Mouse (Mus musculus) left cerebral cortex, adult 18-20 months (tissue): ENCODE data around the gene Olfr1082. TPM values are rescaled to one million over a fixed set of nuclear protein-coding genes. Genes with fewer than 3 reads are reported as not detected.
"Not testable (repeated sequence)": the region's sequence is repeated elsewhere in the genome, so short reads cannot be mapped to it uniquely, and the experiment has no call there.

Source experiments
- DNase-seq, 2 experiments: peaks; one replicate each; pipeline ENCODE4 v3.0.0; 2021 to 2022; ENCODE audit warnings: low spot score in 2 of 2, mixed read lengths in 1 of 2
- long read RNA-seq, 2 experiments: library from polyadenylated mRNA; stranded (forward); transcript quantifications; one replicate each; pipeline ENCODE4 v2.0.0; 2021
- total RNA-seq, 2 experiments: library from RNA; stranded (reverse); gene quantifications; 2 replicates each; pipeline ENCODE4 v1.2.3; 2021

Gene Olfr1082
- not detected for total RNA-seq
- long read RNA-seq, experiment 1: 0 reads
- long read RNA-seq, experiment 2: 0 reads

- not testable (repeated sequence) for DNase-seq
Measured at GRCm38 (mm10) chr2:86598866-86599265, at the start of gene Olfr1082. Gene Olfr1082 (minus strand): TSS chr2:86598966.

- not testable (repeated sequence) for DNase-seq
Measured at GRCm38 (mm10) chr2:86639625-86640024, 40.9 kb upstream of the Olfr1082 start, which contains the start of gene Olfr1084. Gene Olfr1084 (minus strand): TSS chr2:86639725.

GRCm38 (mm10) chr2:86558135-86558534 lies 40.6 kb downstream of the Olfr1082 start, which contains the start of gene Olfr1080:
Gene Olfr1080 (minus strand): TSS chr2:86558235.
- DNase-seq: not testable (repeated sequence)

Other genes starting within 250 kb of the Olfr1082 start
- gene Olfr1055, start 248.7 kb downstream of the Olfr1082 start, total RNA-seq: not detected
- gene Olfr1056, start 236.5 kb downstream of the Olfr1082 start, total RNA-seq: not detected
- gene Olfr1057, start 220.6 kb downstream of the Olfr1082 start, total RNA-seq: not detected
- gene Olfr1058, start 210.4 kb downstream of the Olfr1082 start, total RNA-seq: not detected
- not detected for gene Olfr1061, start 184.9 kb downstream of the Olfr1082 start, total RNA-seq
- gene Olfr1062, start 172.2 kb downstream of the Olfr1082 start, total RNA-seq: not detected
- gene Olfr1065, start 148.4 kb downstream of the Olfr1082 start, total RNA-seq: not detected
- gene Olfr1066, start 142.7 kb downstream of the Olfr1082 start, total RNA-seq: not detected
- gene Olfr228, start 111.6 kb downstream of the Olfr1082 start, total RNA-seq: not detected
- gene Olfr1076, start 90.5 kb downstream of the Olfr1082 start, total RNA-seq: not detected
- gene Olfr1079, start 56.5 kb downstream of the Olfr1082 start, total RNA-seq: not detected
- gene Olfr1080, start 40.7 kb downstream of the Olfr1082 start, total RNA-seq: not detected
- gene Olfr1084, start 40.8 kb upstream of the Olfr1082 start, total RNA-seq: not detected
- gene Olfr1085, start 63.1 kb upstream of the Olfr1082 start, total RNA-seq: not detected
- not detected for gene Olfr1086, start 81.1 kb upstream of the Olfr1082 start, total RNA-seq
- gene Olfr1087, start 99.4 kb upstream of the Olfr1082 start, total RNA-seq: not detected
- gene Olfr1089, start 134.7 kb upstream of the Olfr1082 start, total RNA-seq: not detected
- gene Olfr1090, start 160.0 kb upstream of the Olfr1082 start, total RNA-seq: not detected
- gene Olfr1093, start 183.5 kb upstream of the Olfr1082 start, total RNA-seq: not detected
- not detected for gene Olfr141, start 211.1 kb upstream of the Olfr1082 start, total RNA-seq
- gene Olfr1094, start 225.7 kb upstream of the Olfr1082 start, total RNA-seq: not detected